Mouse (Mus musculus) telencephalon, adult 2 months (tissue): ENCODE data around the gene Gm17087.

Experiments
- DNase-seq: peaks from one replicate; pipeline ENCODE4 v3.0.0-alpha.2; 2011; ENCODE audit warnings: low read depth, low spot score

Gm17087 gene

DNA sequence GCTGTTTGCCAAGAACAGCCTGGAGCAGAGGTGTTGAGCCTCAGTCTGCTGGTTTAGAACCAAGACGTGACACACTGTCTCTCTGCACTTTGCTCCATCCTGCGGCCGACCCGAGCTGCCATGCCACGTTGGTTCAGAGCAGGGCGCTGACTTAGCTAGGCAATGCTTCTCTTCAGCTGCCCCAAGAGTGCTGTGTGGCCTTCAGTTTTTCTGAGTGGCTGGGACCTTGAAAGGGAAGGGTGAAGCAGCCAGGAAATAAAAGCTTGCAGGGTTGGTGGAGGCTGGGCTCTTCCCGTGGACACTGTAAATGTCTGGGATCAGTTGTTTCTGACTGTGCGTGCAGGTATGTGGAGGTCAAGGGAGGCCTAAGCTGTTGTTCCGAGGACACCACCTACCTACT lies 20.4 kb downstream of the Gm17087 start:
- DNase-seq, result no peak

DNA sequence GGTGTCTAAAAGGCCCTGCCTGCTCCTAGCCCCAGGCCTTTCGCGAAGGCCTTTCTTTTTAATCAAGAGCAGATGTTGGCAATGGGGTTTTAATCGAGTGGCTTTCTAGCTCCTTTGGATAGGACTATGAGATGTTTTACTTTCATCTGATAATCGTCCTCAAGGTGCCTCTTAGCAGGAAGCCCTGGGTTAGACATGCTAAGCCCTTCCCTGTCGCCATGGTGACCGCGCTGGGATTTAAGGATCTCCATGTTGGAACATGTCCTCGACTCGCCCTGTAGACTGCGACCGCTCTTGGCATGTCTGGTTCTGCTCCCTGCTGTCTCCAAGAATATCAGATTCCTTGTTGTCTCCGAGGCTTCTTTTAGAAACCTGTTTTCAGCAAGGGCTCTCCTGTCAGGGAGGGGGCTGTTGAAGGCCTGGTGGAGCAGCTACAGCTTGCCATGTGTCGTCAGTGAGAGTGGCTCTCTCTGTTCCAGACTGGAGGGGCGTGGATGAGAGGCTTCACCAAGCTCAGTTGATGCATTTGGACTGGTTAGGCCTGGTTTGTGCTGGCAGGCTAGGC lies 24.7 kb downstream of the Gm17087 start:
- no peak for DNase-seq

DNA sequence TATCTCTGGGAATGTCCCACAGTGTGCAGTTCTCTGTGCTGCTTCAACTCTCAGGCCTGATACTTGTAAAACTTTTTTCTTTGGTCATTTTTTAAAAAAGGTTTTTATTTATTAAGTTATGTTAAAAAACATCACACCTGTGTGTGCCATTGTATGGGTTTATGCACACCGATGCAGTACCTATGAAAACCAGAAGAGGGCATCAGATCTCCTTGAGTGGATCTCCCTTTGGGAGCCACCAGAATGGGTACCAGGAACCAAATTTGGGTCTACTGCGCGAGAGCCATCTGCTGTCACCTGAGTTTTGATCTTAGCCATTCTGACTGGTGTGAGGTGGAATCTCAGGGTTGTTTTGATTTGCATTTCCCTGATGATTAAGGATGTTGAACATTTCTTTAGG lies 28.6 kb downstream of the Gm17087 start:
- no peak for DNase-seq

DNA sequence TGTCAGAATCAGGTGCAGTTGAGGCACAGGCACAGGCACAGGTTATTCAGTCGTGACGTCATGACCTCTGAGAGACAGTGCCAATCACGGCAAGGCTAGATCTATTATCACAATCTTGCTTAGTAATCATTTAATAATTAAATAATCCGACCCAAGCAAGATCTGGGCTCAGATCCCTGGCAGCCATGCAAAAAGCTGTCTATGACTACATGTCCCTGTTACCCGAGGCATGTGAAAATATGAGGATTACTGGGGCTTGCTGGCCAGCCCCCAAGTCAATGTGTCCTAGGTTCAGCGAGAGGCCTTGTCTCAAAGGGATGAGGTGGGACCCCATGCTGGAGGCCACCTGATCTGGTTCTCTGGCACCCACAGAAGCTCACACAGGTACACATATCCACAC lies 30.2 kb downstream of the Gm17087 start:
- no peak for DNase-seq

DNA sequence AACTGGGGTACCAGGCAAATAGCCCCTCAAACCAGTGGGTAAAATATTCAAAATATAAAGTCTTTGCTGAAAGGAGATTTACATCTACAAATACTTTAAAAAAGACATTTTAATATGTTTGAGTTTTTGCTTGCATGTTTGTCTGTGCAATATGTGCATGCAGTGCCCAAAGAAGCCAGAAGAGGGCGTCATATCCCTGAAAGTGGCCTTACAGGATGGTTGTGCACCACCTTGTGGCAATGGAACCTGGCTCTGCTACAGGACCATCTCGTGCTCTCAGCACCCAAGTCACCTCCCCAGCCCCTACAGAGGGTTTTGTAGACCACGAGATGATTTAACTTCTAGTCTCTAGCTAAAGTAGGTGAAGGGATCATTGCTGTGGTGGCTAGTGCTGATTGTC lies 32.9 kb downstream of the Gm17087 start:
- no peak for DNase-seq

DNA sequence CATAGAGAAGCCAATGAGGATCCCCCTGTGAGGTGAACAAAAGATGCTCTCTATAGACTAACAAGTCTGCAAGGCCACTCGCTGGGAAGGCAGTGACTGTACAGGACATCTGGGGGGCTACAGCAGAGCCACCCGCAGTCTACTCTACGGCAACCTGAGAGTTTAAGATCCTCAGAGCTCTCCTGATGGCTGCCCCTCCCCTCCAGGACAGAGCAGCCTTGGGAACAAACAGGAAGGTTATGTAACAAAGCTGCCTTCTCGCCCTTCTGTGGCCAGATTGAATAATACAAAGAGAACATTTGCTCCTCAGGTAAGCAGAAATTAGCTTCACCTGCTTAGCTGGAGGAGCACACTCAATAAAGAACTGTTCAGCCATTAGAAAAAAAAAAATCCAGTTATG lies 34.1 kb downstream of the Gm17087 start:
- no peak for DNase-seq

DNA sequence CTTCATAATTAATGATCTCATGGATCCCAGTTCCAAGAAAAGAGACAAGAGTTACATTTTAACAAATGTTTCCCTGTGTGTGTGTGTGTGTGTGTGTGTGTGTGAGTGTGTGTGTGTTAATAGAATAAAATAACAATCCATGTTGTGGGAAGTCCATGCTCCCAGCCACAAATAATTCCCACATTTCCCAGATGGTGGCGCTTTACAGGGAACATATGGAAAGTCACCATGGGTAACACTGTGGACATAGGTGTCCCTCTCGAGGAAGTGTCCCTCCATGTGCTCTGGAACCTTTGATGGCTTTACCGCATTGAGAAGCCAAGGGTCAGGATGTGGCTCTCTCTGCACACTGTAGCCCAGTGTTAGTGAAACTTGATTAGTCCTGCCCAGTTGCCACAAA lies 38.1 kb downstream of the Gm17087 start:
- DNase-seq, result no peak

DNA sequence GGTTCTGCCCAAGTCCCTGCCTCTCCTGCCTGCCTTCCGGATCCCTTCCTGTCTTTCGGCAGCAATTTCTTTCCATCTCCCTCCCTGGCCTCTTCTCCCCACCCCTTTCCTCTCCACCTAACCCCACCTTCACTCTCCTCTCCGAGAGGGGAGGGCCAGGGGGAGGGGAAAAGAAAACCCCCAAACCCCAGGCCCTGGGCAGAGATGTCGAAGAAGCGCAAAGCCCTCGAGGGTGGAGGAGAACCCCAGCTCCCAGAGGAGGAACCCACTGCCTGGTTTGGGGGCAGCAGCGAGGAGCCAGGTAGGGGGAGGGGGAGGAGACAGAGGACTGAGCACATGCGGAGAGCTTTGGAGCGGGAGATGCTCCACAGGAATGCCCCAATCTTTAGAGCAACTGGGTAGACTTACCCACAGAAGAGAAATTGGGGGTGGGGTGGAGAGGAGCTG lies 39.9 kb downstream of the Gm17087 start:
- DNase-seq, result no peak

DNA sequence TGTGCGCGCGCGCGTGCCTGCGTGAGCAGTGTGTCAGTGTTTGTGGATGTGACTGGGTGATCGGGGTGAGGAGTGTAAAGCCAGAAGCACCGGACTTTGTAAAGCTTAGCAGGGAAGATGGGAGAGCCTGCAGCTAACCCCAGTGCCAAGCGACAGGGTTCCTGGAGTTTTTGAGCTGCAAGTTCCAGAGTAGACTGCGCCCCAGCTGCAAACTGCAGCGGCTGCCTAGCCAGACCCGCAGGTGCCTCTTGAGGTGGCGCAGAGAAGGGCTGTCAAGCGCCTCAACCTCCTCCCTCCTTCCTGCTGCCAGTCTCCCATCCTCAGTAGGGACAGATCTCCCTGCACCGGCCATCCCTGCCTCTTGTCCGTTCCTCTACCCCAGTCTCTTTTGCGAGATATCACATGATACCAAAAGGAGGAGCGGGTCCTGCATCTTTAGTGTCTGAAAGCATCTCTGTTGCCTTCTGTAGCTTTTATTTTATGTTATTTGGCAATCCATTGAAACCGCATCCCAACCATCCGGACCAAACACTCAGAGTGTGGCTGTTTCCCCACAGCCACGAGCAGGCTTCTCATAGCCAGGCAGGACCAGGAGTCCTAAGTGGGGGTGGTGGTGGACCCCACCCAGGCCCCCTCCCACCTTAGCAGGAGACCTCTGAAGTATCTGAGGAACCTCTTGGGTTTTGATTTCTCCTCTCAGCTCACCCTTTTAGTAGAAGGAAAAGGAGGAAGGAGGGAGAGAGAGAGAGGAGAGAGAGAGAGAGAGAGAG lies 40.6 kb downstream of the Gm17087 start:
- DNase-seq, result no peak

DNA sequence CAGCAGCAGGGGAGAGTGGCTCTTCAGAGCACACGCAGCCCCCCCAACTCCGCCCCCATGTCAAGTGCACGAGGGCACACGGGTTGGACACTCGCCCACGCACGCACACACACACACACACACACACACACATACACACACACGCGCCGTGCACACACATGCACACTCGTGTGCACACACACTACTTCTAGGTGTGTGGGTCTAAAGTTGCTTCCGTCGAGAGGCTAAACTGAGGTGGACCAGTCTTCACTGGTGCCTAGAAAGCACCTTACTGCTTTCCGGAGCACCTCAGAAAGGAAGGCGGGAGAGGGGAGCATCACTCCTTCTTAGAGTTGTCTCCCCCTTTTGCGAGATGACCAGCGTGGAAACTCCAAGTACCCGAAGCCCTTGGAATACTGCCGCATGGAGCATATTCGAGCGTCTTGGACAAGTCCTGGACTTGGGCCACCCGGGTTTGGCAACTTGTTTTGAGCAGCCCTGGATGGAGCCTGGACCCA lies 41.5 kb downstream of the Gm17087 start, which contains the start of gene Pde10a:
Pde10a (plus strand) TSS at position 148 of the 497 bp plus-strand sequence.
- no peak for DNase-seq

DNA sequence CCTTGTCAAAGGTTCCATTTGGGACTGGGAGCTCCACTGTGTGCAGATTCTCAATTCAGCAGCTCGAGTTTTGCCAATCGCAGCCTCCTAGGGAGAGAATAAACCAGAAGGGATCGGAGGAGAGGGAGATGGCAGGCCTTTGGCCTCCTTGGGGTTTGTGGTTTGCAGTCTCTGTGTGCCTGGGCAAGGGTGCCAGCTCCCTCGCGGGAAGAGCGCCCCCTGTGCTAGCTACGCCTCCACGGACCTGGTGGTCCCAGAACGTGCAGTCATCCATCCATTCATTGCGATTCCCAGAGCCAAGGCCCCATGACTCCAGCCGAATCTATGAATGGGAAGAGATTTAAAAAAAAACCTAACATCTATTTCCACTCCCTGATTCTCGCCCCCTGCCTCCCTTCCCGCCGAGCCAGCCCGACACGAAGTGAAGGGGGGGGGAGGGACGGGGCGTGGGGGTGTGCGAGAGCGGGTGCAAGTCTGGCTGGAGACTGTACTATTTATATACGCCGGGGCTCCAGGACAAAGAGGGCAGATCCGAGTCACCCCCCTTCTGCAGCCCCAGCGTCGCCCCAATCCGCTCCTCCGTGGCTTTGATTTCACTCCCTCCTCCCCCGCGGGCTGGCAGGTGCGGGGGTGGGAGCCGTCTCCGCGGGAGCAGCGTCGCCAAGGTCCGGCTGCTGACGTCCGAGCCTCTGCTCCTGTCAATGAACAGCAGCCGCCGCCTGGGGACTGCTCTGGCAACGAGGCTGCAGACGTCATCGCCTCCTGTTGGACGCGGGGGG lies 42.2 kb downstream of the Gm17087 start:
- DNase-seq, result peak; percentile 90

DNA sequence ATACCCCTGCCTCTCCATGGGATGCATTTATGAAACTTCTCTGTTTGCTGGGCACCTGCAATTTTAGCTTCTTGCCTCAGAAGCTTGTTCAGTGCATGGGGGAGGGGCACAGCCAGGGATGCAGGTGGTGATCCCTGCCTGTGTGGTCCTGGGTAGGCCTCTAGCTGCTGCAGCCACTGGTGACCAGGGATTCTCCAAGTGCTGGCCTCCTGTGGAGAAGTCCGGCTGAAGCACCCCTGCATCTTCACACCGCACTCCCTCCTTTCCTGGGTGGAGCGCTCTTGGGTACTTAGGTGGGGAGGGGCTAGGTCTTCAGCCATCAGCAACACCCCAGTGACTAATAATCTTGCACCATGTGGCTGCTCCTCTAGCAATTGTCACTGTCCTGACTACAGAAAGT lies 42.8 kb downstream of the Gm17087 start:
- DNase-seq, result no peak

DNA sequence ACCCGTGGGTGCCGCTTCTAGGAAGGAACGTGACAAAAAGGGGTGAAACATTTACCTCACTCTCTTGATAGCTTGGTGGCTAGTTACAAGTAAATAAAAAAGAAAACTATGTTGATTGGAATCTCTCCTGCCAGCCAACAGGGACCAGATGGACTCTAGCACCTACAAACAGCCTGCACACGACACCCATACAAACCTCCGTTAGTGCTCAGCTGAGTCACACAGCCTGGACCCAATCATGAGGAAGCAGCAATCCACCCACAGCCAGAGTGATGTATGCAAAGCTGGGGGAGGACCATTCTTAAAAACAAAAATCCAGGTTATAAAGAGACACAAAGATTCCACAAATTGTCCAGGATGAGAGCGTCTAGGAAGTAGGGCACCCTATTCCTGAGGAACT lies 50.7 kb downstream of the Gm17087 start:
- peak; percentile 88 for DNase-seq
